Mouse (Mus musculus) R1 (cell line): ENCODE results near the gene Rassf4.

ENCODE experiments used
- DNase-seq: peaks from one replicate; pipeline ENCODE4 v3.0.0-alpha.2; 2018; ENCODE audit warnings: low read depth, low spot score

Rassf4 gene

DNA sequence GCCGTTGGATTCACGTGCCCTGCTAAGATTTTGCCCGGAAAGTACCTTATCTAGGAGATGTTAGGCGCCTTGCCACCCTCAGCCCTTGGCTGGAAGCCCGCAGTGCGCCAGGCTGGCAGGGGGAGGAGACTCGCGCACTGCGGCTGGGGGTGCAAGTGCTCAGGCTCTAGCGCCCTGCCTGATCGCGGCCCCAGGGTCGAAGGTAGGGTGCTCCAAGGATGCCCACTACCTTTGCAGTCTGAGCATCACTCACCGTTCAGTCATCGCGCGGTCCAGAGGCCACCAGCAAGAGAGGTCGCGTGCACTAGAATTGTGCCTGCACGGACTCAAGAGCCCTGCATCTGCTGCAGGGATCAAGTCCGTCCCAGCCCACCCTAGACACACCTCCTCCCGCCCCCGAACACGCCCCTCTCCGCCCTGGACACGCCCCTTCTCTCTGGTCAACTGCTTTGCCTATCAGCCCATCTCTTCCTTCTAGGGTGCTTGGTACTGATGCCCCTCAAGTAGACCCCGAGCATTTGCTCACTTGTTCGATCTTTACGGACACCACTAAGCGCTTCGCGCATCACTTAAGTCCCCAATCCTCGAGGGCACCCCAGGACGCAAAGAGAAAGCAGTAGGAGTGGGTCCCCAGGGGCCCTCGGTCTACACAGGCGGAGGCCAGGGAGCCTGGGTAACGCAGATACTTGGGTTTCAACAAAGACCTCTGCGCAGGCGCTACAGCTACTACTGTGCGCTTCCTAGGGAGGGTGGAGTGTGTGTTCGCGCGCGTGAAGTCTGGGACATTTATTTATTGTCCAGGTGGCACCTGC lies at the start of gene Rassf4:
Gene Rassf4, minus strand, starts transcription at position 482 of the 812 bp plus-strand sequence.
- DNase-seq, result peak; percentile 88

DNA sequence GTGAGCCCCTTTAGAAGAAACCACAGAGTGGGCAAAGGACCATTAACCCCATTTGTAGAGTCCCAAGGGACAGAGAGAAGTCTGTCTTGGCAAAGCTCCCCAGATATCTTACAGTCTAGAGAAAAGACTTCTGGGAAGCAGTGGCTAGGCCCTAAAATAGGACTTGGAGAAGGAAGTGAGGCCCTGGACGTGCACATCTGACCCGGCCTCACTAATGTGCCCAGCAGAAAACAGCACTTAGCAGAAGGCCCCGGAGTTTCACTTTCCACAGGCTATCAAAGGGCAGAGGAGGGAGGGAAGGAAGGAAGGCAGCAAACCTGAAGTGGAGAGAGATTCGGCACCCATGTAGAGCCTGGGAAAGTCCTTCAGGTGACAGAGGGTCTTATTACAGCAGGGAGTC lies 45.2 kb upstream of the Rassf4 start:
- no peak for DNase-seq

DNA sequence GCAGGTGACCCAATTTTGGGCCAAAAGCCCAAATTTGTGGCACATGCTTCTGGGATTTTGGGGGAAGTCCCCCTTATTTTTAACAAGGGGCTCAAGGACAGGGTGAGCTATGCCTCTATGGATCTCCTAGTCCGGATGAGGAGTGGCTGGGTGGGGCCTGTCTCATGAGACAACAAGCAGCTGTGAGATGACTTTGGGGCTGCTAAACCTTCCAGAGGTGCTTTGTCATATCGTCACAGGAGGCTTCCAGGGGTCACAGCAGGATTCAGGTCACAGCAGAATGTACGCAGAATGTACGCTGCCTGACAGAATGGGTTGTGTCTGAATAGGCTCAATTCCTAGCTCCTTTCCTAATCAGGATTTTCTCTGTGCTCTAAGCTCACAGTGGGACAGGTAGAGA lies 44.6 kb upstream of the Rassf4 start:
- DNase-seq, result peak; percentile 55

DNA sequence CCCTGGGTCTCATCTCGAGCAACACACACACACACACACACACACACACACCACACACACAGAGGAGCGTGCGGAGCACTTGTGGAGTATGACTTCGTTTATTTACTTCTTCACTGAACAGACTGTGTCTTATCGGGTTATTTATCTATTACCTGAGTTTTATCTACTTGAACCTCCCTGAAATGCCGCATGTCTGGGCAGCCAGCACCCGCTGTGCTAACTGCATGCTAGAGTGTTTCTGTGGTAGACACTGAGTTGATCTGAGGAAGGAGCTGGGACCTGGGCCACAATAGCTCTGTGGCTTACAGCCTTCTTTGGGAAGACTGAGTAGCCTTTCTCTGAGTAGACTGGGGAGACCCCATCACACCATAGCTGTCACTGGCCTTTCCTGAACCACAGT lies 44.1 kb upstream of the Rassf4 start:
- DNase-seq, result peak; percentile 5

DNA sequence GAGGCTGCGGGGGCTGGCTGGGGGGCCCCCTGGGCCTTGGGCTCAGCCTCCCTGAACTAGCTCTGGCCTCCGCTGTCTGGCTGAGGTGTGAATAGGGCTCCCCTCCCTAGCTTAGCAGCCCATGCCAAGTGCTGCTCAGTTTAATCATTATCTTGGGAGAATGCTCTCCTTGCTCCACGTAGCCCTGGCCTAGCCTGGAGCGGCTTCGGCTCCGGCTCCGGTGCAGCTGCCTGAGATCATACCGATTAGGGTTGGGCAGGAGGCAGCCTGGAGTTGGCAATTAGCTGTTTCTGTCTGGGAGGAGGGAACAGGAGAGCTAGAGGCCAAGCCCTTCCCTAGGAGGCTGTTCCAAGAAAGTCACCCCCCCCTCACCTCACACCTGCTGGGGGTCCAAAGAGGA lies 42.9 kb upstream of the Rassf4 start, which contains the start of gene Tmem72:
Gene Tmem72, minus strand, starts transcription at position 248 of the 400 bp plus-strand sequence.
- DNase-seq, result peak; percentile 10

DNA sequence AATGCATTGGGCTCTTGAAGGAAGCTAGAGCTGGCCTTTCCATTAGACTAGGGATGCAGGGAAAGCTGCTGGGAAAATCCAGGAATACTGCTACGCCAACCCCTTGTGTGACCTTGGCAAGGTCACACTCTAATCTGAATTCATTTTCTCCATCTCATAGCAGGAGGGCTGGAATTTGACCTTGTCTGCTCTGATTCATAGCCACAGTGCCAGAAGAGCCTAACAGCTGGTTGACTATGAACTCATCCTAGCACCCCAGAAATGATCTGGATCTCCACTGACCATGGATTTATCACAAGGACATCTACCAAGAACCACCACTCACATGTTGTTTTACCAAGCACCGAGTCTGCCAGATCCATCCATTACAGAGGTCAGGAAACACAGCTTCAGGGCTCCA lies 41.4 kb upstream of the Rassf4 start:
- DNase-seq, result peak; percentile 52

DNA sequence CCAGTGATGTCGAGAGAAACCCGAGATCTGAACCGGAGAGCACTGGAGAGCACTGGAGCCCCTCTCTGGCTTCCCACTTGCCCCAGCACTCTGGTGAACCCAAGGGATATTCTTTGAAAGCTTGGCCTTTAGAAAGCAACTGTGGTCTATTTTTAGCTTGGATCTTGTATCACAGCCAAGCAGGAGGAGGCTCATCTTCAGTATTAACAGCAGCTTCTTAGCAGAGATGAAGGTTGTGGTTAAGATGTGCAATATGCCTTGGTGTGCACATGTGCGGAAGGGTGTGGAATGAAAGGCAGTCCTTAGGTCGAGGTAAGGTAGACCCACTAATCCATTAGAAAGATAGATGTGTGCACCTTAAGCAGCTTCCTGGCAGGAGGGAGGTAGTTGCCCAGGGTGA lies 40.8 kb upstream of the Rassf4 start:
- no peak for DNase-seq

DNA sequence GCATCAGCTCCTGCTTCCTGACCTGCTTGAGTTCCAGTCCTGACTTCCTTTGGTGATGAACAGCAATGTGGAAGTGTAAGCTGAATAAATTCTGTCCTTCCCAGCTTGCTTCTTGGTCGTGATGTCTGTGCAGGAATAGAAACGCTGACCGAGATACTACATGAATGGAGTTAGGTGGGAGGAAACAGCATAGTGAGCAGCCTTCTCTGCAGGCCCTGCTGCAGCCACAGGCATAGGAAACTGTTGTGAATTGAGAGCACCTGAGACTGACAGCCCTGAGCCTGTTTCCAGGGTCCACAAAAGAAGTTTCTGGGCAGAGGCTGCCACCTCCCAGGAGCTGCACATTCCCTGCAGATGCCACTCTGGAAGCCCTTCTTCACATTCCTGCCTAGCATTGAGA lies 40.2 kb upstream of the Rassf4 start:
- no peak for DNase-seq

DNA sequence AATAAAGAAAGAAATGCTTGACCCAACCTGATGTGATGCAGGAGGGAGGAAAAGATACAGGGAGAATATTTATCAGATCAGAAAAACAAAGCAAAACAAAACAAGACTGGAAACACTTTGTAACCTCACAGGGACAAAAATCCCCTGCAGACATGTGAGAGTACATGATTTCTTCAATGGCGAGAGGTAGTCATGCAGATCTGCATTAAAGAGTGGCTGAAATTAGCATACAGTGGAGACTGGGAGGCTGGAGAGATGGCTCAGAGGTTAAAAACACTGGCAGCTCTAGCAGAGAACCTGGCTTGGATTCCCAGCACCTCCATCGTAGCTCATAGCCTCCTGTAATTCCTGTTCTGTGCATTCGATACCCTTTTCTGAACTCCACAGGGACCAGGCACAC lies 38.8 kb upstream of the Rassf4 start:
- no peak for DNase-seq

DNA sequence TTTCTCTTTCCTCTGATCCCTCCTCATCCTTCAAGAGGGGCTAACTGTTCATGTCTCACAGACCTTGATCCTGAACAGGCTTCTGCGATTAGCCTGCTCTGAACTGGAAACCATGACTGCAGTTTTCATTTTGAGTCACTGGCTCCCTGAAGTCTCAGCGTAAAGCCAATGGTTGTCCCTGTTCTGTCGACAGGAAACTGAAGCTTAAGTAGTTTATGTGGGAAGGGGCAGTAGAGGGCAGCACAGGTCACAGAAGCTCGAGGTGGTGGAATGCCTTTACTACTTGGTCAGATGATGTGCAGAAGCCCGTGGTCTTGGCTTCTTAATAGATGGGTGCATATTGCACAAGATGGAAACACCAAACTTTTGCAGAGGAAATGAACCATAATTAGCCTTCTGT lies 38.3 kb upstream of the Rassf4 start:
- no peak for DNase-seq

DNA sequence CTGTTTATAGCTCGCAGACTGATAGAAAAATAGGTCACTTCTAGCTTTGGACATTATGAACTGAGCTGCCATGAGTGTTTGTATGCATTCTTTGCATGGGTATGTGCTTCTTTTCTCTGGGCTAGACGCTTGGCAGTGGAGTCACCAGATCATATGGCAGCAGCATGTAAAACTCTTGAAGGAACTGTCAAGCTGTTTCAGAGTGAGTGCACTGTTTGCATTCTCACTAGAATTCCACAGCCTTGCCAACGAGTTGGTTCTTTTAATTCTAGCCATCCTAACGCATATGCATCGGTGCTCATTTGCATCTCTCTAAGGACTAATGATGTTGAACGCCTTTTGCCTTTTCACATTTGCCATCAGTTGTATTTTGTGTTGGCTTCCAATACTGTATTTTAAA lies 30.6 kb upstream of the Rassf4 start:
- no peak for DNase-seq

DNA sequence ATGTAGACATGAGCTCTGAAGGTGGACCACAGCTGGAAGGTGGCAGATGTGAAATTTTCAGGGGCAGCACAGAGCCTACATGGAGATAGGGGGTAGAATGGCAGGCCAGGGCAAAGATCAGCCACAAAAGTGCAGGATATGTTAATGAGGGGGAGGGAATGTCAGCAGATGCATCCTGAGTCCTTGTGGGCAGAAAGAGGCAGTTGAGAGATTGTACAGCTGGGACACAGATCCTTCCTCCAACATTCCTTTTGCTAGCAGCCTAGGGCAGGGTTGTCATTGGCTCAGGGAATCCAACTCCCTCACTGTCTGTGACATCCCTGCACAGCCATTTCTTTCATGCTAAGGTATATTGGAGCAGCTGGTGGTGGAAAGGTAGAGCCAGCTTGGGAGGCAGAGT lies 27.1 kb upstream of the Rassf4 start:
- DNase-seq, result no peak

DNA sequence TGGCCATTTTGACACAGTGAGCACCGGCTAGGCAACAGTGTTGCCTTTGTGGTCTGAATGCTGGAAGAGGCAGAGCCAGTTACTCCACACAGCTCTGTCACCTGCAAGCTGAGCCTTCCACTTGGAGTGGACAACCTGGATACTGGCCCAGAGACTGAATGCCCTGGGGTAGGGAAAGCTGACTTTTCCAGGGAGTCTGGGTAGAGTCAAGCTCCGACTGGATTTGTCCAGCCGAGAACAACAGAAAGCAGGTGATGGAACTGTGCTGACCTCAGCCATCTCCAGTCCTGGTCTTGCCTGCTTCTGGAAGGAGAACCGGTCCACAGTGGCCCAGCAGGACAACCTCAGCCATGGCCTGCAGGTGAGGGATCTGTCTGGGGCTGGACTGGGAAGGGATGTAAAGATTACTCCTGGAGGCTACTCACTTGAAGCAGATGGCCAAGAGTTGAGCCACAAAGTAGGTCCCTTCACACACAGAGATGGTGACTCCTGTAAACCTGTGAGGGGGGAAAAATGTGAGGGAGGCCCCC lies 24.2 kb upstream of the Rassf4 start:
- DNase-seq, result no peak

DNA sequence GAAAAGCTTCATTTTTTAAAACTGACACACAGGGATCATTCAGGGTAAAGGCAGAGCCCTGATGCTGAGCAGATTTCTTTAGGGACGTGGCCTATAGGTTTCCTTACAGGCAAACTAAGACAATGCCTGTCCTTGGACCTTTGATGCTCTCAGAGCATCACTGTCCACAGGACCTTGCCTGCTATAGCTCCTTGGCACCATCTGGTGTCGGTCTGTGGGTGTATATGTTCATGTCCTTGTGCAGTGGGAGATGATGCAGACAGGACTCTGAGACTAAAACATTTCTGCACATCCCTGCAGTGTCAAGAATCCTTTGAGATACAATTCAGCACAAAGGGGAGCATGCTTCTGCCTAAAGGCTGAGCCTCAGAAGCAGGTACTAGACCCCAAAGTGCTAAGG lies 23.7 kb upstream of the Rassf4 start:
- peak; percentile 59 for DNase-seq

DNA sequence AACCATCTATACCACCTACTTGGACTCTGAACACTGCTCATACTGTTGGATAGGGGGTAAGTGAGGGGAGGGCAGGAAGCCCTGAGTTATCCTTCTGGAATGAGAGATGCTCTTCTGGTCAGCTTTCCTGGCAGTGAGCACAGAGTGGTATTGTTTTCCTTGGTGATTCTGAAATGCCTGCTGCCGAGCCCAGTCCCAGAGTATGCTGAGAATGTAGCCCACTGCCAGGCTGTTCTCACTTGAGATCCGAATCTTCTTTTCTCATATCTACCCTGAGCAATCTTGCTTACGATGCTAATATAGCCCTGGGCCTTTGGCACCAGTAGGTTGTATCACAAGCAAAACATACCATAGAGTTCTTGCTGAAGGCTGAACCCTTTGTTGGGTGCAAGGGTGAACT lies 20.6 kb upstream of the Rassf4 start:
- no peak for DNase-seq

DNA sequence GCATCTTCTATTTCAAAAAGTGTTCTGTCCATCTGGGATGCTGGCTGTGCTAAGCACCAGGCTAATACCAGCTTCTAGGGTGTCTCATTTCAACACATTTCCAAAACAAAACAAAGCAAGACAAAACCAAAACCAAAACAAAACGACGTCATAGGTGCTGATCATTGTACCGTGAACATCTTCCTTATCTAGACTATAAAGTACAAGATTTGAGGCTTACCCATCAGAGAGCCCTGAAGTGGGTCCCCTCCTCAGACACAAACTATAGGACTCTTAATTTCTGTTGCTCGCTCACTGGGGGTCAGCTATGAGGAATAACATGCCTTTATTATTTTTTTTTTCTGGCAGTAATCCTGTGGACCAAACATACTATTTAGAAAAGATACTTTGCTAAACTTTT lies 19.9 kb upstream of the Rassf4 start:
- DNase-seq, result no peak

DNA sequence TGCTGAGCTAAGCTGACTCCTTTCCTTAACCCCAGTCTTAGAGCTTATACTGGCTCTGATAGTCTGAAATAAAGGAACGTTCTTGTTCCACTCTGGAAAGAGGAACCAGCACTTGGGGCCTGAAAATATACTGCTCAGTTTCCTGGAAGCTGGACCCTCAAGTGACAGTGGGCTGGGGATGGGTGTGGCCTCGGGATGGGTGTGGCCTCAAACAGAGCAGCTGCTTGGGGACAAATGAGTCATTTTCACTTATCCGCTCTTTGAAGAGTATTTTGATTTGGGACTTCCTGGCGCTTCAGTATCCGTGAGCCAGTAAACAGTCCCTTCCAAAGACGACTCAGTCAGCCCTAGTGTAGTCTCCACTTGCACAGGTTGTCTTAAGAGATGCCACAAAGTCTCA lies 8.6 kb upstream of the Rassf4 start:
- no peak for DNase-seq

DNA sequence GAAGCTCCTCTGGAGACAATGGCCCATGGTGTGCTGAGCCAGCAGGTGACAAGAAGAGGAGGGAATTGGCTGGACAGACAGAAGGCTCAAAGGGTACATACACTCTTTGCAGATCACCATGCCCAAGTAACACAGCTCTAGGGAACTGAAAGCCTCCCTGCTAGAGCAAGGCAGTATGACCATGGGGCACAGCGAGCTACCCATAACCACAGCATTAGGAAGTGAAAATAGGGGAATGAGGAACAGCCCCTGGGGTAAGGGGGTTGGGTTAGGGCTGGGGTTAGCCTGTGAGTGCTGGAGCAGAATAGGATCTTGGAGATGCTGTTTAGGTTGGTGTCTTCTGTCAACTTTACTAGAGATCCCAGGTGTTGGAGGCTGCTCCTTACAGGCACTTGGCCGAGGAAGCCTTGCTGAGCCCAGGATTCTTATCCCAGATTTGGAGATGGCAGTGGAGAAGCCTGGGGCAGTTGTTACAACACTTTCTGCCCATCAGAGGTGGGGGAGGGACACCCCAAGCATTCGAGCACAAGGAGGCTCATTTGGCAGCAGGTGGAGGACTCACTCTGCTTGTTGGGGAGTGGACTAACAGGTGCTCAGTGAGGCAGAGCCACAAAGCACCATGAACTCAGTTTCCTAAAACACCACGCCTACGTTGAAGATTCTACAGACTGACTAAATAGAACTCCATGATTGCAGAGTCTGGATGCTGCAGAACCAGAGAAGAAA lies 6.0 kb upstream of the Rassf4 start:
- no peak for DNase-seq

DNA sequence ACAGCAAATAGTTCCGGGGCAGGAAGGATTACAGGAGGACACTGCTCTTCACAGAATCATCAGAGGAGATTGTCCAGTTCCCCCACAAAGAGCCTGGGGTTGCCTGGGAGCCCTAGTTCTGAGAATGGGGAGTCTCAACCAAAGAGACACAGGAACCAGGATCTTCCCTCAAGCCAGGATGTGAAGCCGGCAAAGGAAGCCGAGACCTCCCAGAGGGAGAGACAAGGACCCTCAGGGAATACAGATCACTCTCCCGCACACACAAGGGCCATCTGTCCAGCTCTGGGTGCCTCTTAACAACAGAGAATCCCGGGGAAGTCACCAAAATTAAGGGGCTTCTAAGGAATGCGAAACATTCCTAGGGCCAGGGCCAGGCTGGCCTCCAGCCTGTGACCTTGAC lies 3.6 kb upstream of the Rassf4 start:
- no peak for DNase-seq

DNA sequence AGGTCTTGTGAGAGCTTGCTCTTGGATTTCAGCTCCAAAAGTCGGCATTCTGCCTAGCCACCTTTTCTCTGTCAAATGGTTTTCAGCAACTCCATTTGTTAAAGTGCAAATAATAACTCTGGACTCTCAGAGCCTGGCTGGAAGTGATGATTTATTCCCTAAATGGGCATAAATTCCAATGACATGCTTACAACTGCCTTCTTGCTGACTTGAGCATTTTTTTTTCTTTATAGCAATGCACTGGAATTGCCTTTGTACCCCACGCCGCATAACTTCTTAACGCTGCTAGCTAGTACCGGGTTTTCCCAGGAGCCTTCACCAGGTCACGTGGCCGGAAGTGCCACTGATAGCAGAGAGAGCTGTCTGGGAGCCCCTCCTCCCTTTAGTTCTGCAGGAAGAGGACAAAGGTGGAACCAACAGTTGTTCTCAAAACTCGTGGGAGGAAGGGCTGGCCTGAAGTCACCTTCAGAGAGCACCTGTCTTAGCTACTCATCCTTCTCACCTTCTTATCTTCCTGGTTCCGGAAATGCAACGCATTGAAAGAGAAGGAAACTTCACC lies 2.7 kb upstream of the Rassf4 start:
- DNase-seq, result peak; percentile 57

DNA sequence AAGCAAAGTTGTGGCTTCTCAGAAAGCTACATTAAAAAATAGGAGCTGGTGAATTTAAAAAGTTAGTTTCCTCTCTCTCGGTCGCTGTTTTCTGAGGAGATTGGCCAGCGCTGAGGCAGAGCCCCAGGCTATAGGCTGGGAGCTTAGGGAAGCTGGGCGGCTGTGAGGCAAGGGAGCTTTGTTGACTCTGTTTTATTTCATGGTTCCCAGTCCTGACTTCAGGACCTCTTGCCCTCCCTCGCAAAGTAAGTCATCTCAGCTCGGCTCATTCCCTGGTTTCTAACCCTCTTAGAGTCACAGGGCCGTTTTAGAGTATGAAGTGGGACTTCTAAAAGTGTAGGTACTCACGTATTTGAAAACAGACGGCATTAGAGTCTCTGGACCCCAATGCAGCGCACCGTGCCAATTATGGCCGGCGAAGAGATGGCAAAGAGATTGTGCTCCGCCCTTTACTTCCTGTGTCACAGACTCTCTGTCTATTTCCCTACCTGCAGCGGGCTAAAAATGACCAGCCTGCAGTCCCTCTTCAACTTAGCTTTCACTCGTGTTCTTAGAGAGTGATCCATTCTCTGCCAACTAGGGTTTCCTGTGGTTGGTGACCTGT lies 633 bp upstream of the Rassf4 start:
- DNase-seq, result no peak

DNA sequence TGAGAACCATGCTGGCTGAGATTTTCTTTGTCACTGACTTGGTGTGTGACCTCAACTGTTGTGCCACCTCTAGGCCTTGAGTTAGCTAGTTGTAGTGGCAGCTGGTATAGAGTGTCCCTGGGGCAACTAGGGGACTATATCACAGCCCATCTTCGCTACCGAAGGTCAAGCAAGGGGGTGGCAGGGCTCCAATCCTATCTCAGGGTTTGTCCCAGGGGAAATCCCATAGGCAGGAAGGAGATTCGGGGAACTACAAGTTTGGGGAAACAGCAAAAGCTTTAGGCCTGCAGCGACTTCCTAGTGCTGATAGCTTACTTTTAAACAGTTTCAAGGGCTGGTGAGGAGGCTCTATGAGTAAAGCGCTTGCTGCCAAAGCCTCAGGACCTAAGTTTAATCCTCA lies 1.4 kb downstream of the Rassf4 start:
- DNase-seq, result no peak
